Mouse (Mus musculus) embryonic facial prominence, embryonic 13.5 days (tissue): ENCODE data around the gene Cd22. TPM values are rescaled to one million over a fixed set of nuclear protein-coding genes. Genes with fewer than 3 reads are reported as not detected.
"Not testable (repeated sequence)": the region's sequence is repeated elsewhere in the genome, so short reads cannot be mapped to it uniquely, and the experiment has no call there.

Experiments used
- ATAC-seq: fragments of 200-750 bp; cut with Nextera tagmentation; 2 replicates; pipeline ENCODE4 v1.8.0; 2017; ENCODE audit warnings: low read depth; ENCODE audit not compliant: insufficient number of reproducible peaks, insufficient read depth, low FRiP score, low TSS enrichment
- H3K27ac ChIP-seq: fragments of 300-500 bp; sonication (generic); 2 replicates; pipeline ENCODE4 v1.5.1; 2015; ENCODE audit warnings: moderate library complexity, mild to moderate bottlenecking, inconsistent platforms
- H3K27me3 ChIP-seq: fragments of 300-500 bp; sonication (generic); 2 replicates; pipeline ENCODE4 v1.6.1; 2015; ENCODE audit warnings: mild to moderate bottlenecking, inconsistent platforms
- H3K36me3 ChIP-seq: fragments of 300-500 bp; sonication (generic); 2 replicates; pipeline ENCODE4 v1.6.1; 2015; ENCODE audit warnings: mild to moderate bottlenecking, inconsistent platforms
- H3K4me1 ChIP-seq: fragments of 300-500 bp; sonication (generic); 2 replicates; pipeline ENCODE4 v1.6.1; 2015; ENCODE audit warnings: inconsistent platforms
- H3K4me2 ChIP-seq: fragments of 300-500 bp; sonication (generic); 2 replicates; pipeline ENCODE4 v1.6.1; 2015; ENCODE audit warnings: moderate library complexity, mild to moderate bottlenecking, inconsistent platforms
- H3K4me3 ChIP-seq: fragments of 300-500 bp; sonication (generic); 2 replicates; pipeline ENCODE4 v1.5.1; 2015; ENCODE audit warnings: mild to moderate bottlenecking, inconsistent platforms
- H3K9ac ChIP-seq: fragments of 300-500 bp; sonication (generic); 2 replicates; pipeline ENCODE4 v1.6.1; 2015; ENCODE audit warnings: mild to moderate bottlenecking, inconsistent platforms
- H3K9me3 ChIP-seq: fragments of 300-500 bp; sonication (generic); 2 replicates; pipeline ENCODE4 v1.6.1; 2016; ENCODE audit warnings: inconsistent platforms
- WGBS: fragments of 180-500 bp; shearing (Covaris S2); methylation state at CpG from one replicate; pipeline ENCODE4 v1.1.7; 2015; ENCODE audit warnings: mixed read lengths; 5-methylcytosine and 5-hydroxymethylcytosine counted together
- polyA plus RNA-seq: library from polyadenylated mRNA; unstranded; fragments of >200 nt; fragmentation: Nextera tagmentation; extraction: Ambion mirVana; gene quantifications from 2 replicates; pipeline ENCODE4 v1.2.1, GENCODE M21; 2015

Gene Cd22
- polyA plus RNA-seq: 0.18 TPM in 1 of 2 replicates, not detected in the other

- Histone ChIP-seq H3K4me1 (no peaks in the 10 kb centered on the region), H3K9ac (no peak within 1 kb of the TSS), H3K4me3 (no peak within 1 kb of the TSS), H3K27ac (no peak within 1 kb of the TSS), H3K36me3 (no peaks in the 10 kb centered on the region), H3K9me3 (no peaks in the 10 kb centered on the region), H3K4me2 (no peak within 1 kb of the TSS), H3K27me3 (no peaks in the 10 kb centered on the region)
- no peak for ATAC-seq
- WGBS: 58% methylated on average over 7 of the region's 7 CpGs
These were observed at the start of gene Cd22 for GRCm38 (mm10) chr7:30880176-30880575. Gene Cd22, minus strand, starts transcription at chr7:30880342.

- WGBS: 74% methylated on average over 2 of the region's 2 CpGs
- H3K4me2 ChIP-seq, H3K4me3 ChIP-seq, ATAC-seq, H3K27ac ChIP-seq, H3K36me3 ChIP-seq, H3K9me3 ChIP-seq, H3K4me1 ChIP-seq, H3K9ac ChIP-seq, H3K27me3 ChIP-seq: not testable (repeated sequence)
These were observed 44.4 kb upstream of the Cd22 start, which contains the start of gene Hamp2 for GRCm38 (mm10) chr7:30924581-30924980. Gene Hamp2, minus strand, starts transcription at chr7:30924681.

DNA sequence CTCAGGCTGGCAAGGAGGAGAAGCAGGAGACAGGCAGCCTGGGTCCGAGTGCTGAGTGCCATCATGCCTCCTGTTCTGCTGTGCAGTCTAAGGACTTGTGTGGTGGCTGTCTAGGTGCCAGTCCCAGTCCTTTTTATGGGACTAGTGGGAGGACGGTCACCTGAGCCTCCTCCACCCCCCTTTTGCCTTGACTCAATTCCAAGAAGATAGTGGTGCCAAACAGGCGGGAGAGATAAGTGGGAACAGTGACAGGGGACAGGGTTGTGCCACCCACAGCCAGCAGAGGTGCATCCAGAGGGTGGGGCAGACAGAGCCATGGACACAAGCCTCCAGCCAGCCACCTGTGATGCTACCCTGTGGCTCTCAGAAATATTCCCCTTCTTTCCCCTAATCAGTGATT, 43.9 kb upstream of the Cd22 start:
- Histone ChIP-seq H3K4me3 (no peak overlapping the region), H3K4me1 (no peaks in the 10 kb centered on the region), H3K9ac (no peak overlapping the region), H3K4me2 (no peak overlapping the region), H3K9me3 (no peaks in the 10 kb centered on the region), H3K27me3 (no peaks in the 10 kb centered on the region), H3K27ac (no peak overlapping the region), H3K36me3 (no peaks in the 10 kb centered on the region)
- 69% methylated on average over 3 of the region's 3 CpGs for WGBS
- no peak for ATAC-seq

DNA sequence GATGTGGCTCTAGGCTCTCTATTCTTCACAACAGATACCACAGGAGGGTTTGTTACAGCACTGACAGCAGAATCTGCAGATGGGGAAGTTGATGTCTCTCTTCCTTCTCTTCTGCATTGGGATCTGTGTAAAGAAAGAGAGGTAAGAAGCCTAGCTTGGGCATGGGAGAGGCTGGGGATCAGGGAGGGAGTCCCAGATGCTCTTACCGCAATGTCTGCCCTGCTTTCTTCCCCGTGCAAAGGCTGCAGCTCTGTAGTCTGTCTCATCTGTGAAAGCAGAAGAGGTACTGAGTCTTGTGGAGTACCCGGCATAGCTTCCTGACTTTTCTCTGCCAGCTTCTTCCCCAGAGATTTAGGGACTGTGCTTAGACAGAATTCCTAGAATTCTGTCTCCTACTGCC, 42.3 kb upstream of the Cd22 start:
- H3K4me2 ChIP-seq, H3K27me3 ChIP-seq, H3K4me3 ChIP-seq, H3K9me3 ChIP-seq, H3K27ac ChIP-seq, H3K4me1 ChIP-seq, H3K36me3 ChIP-seq, H3K9ac ChIP-seq, ATAC-seq: not testable (repeated sequence)
- 51% methylated on average over 3 of the region's 3 CpGs for WGBS

- no peak overlapping the region for H3K4me3 ChIP-seq
- ATAC-seq: no peak
- no peaks in the 10 kb centered on the region for H3K4me1 ChIP-seq
- no peaks in the 10 kb centered on the region for H3K36me3 ChIP-seq
- H3K27me3 ChIP-seq: no peaks in the 10 kb centered on the region
- H3K27ac ChIP-seq: no peak overlapping the region
- H3K4me2 ChIP-seq: no peak overlapping the region
- no peaks in the 10 kb centered on the region for H3K9me3 ChIP-seq
- no peak overlapping the region for H3K9ac ChIP-seq
- WGBS: 64% methylated on average over 3 of the region's 3 CpGs
These were observed 40.1 kb upstream of the Cd22 start for GRCm38 (mm10) chr7:30920217-30920616.

GRCm38 (mm10) chr7:30917219-30917618, 37.1 kb upstream of the Cd22 start:
- no peak overlapping the region for H3K27ac ChIP-seq
- H3K9me3 ChIP-seq: no peaks in the 10 kb centered on the region
- no peak for ATAC-seq
- no peaks in the 10 kb centered on the region for H3K4me1 ChIP-seq
- no peaks in the 10 kb centered on the region for H3K36me3 ChIP-seq
- no peak overlapping the region for H3K4me2 ChIP-seq
- no peak overlapping the region for H3K9ac ChIP-seq
- no peaks in the 10 kb centered on the region for H3K27me3 ChIP-seq
- 40% methylated on average over 4 of the region's 4 CpGs for WGBS
- no peak overlapping the region for H3K4me3 ChIP-seq

GRCm38 (mm10) chr7:30916713-30917112, 36.6 kb upstream of the Cd22 start:
- no peak for ATAC-seq
- Histone ChIP-seq H3K27ac (no peak overlapping the region), H3K27me3 (no peaks in the 10 kb centered on the region), H3K4me3 (no peak overlapping the region), H3K9ac (no peak overlapping the region), H3K4me1 (no peaks in the 10 kb centered on the region), H3K4me2 (no peak overlapping the region), H3K9me3 (no peaks in the 10 kb centered on the region), H3K36me3 (no peaks in the 10 kb centered on the region)
- WGBS: 13% methylated on average over 6 of the region's 6 CpGs

GRCm38 (mm10) chr7:30914732-30915131, 34.6 kb upstream of the Cd22 start, which contains the start of gene Mag:
Gene Mag, minus strand, starts transcription at chr7:30914873.
- Histone ChIP-seq H3K27ac (no peak within 1 kb of the TSS), H3K4me1 (no peaks in the 10 kb centered on the region), H3K4me2 (no peak within 1 kb of the TSS), H3K9me3 (no peaks in the 10 kb centered on the region), H3K27me3 (no peaks in the 10 kb centered on the region), H3K36me3 (no peaks in the 10 kb centered on the region), H3K9ac (no peak within 1 kb of the TSS), H3K4me3 (no peak within 1 kb of the TSS)
- 65% methylated on average over 8 of the region's 8 CpGs for WGBS
- no peak for ATAC-seq

DNA sequence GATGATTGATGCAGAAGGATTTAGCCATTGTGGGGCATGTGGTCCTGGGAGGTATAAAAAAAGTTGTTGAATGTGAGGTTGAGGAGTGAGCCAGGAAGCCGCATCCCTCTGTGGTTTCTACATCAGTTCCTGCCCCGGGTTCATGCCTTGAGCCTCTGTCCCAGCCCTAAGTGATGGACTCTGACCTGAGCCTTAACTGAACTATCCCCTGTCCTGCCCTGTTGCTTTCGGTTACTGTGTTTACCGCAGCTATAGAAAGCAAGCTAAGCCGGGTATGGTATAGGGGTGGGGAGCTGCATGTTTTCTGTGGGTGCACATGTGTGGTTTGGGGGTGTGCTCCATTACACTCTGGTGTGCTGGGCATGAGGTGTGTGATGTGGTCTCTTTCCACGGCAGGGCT, 29.6 kb upstream of the Cd22 start:
- 70% methylated on average over 6 of the region's 6 CpGs for WGBS
- ATAC-seq: no peak
- no peak overlapping the region for H3K9ac ChIP-seq
- no peak overlapping the region for H3K27ac ChIP-seq
- no peaks in the 10 kb centered on the region for H3K9me3 ChIP-seq
- peaks cover 12% of the 10 kb centered on the region for H3K4me1 ChIP-seq
- H3K27me3 ChIP-seq: no peaks in the 10 kb centered on the region; the same call in 1 of the 2 replicates
- H3K36me3 ChIP-seq: no peaks in the 10 kb centered on the region
- H3K4me3 ChIP-seq: no peak overlapping the region
- H3K4me2 ChIP-seq: no peak overlapping the region

DNA sequence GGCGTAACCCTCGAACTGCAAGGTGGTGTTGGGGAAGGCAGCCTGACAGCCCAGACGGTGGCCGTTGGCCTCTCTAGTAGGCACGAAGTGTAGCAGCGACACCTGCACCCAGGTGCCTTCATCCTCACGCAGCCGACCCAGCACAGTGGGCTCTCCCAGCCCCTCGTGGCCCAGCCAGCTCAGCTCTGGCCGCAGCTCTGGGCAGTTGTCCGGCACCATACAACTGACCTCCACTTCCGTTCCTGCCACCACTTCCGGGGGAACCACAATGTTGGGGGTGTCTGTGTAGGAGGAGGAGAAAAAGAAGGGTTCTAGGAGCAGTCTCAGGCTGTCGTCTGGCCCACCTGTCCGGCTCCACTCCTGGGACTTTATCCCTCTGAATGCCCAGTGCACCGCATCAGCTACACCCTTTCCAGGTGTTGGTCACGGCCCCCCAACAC, 28.9 kb upstream of the Cd22 start:
- Histone ChIP-seq H3K27me3 (no peaks in the 10 kb centered on the region; the same call in 1 of the 2 replicates), H3K4me3 (peak overlapping the region; percentile 34), H3K4me2 (peak overlapping the region; percentile 66), H3K9me3 (no peaks in the 10 kb centered on the region), H3K9ac (no peak overlapping the region), H3K4me1 (peaks cover 12% of the 10 kb centered on the region), H3K36me3 (no peaks in the 10 kb centered on the region), H3K27ac (no peak overlapping the region)
- WGBS: 24% methylated on average over 16 of the region's 17 CpGs
- no peak for ATAC-seq

- H3K4me1 ChIP-seq: peaks cover 12% of the 10 kb centered on the region
- no peak for ATAC-seq
- H3K9ac ChIP-seq: peak overlapping the region; percentile 49; the same call in 1 of the 2 replicates
- H3K36me3 ChIP-seq: no peaks in the 10 kb centered on the region
- H3K27me3 ChIP-seq: no peaks in the 10 kb centered on the region; the same call in 1 of the 2 replicates
- 2% methylated on average over 26 of the region's 26 CpGs for WGBS
- peak overlapping the region; percentile 66 for H3K4me2 ChIP-seq
- H3K9me3 ChIP-seq: no peaks in the 10 kb centered on the region
- peak overlapping the region; percentile 34 for H3K4me3 ChIP-seq
- no peak overlapping the region for H3K27ac ChIP-seq
These were observed 28.3 kb upstream of the Cd22 start for GRCm38 (mm10) chr7:30908277-30908991.

GRCm38 (mm10) chr7:30904042-30904441, 23.9 kb upstream of the Cd22 start:
- H3K27me3 ChIP-seq: no peaks in the 10 kb centered on the region; the same call in 1 of the 2 replicates
- no peak overlapping the region for H3K27ac ChIP-seq
- no peaks in the 10 kb centered on the region for H3K36me3 ChIP-seq
- no peak overlapping the region for H3K4me2 ChIP-seq
- H3K4me1 ChIP-seq: peaks cover 12% of the 10 kb centered on the region
- no peaks in the 10 kb centered on the region for H3K9me3 ChIP-seq
- WGBS: 54% methylated on average over 4 of the region's 4 CpGs
- no peak overlapping the region for H3K4me3 ChIP-seq
- no peak for ATAC-seq
- no peak overlapping the region for H3K9ac ChIP-seq
